Mouse (Mus musculus) ES-E14 (cell line): ENCODE results near the gene Plekhg2. TPM values are rescaled to one million over a fixed set of nuclear protein-coding genes. Genes with fewer than 3 reads are reported as not detected.
"Not testable (repeated sequence)": the region's sequence is repeated elsewhere in the genome, so short reads cannot be mapped to it uniquely, and the experiment has no call there.

Experiments used
- DNase-seq: peaks from one replicate; pipeline ENCODE4 v3.0.0-alpha.2; 2013; ENCODE audit warnings: low read depth, low spot score
- H3K27ac ChIP-seq: 2 replicates; pipeline ENCODE4 v1.5.1; 2012; ENCODE audit warnings: low read depth, mild to moderate bottlenecking, low read length, moderate library complexity, mixed read lengths; ENCODE audit not compliant: poor library complexity, insufficient read depth, severe bottlenecking
- H3K36me3 ChIP-seq: 2 replicates; pipeline ENCODE4 v1.6.1; 2012; ENCODE audit warnings: mild to moderate bottlenecking, low read length, moderate library complexity, mixed read lengths; ENCODE audit not compliant: control insufficient read depth, poor library complexity, insufficient read depth, severe bottlenecking
- H3K4me1 ChIP-seq, 2 experiments: fragments of 150-350 bp in 1 of 2; sonication (generic) in 1 of 2; 2 replicates each; pipeline ENCODE4 v1.6.1; 2012; ENCODE audit warnings: low read length in 2 of 2, mild to moderate bottlenecking in 1 of 2, mixed read lengths in 1 of 2; ENCODE audit not compliant: control insufficient read depth in 2 of 2, insufficient read depth in 2 of 2, poor library complexity in 1 of 2
- H3K4me3 ChIP-seq, 2 experiments: fragments of 150-350 bp in 1 of 2; sonication (generic) in 1 of 2; 2 replicates each; pipeline ENCODE4 v1.5.1; 2012; ENCODE audit warnings: low read length in 2 of 2, low read depth in 1 of 2, mild to moderate bottlenecking in 1 of 2, mixed read lengths in 1 of 2; ENCODE audit not compliant: insufficient read depth in 1 of 2, poor library complexity in 1 of 2, severe bottlenecking in 1 of 2
- H3K9ac ChIP-seq: 2 replicates; pipeline ENCODE4 v1.6.1; 2012; ENCODE audit warnings: low read depth, mild to moderate bottlenecking, low read length, mixed read lengths; ENCODE audit not compliant: poor library complexity, insufficient read depth, severe bottlenecking
- H3K9me3 ChIP-seq: fragments of 150-350 bp; sonication (generic); 2 replicates; pipeline ENCODE4 v1.6.1; 2012; ENCODE audit warnings: low read depth, mild to moderate bottlenecking, low read length; ENCODE audit not compliant: control insufficient read depth, insufficient read depth
- CHD2 ChIP-seq: IDR thresholded peaks from 2 replicates; pipeline ENCODE4 v1.6.1; 2014; ENCODE audit warnings: mild to moderate bottlenecking, low read depth, low read length, inconsistent platforms
- HCFC1 ChIP-seq: IDR thresholded peaks from 2 replicates; pipeline ENCODE4 v1.6.1; 2012; ENCODE audit warnings: low read length, inconsistent platforms, borderline replicate concordance; ENCODE audit not compliant: insufficient read depth
- MAFK ChIP-seq: IDR thresholded peaks from 2 replicates; pipeline ENCODE4 v1.6.1; 2014; ENCODE audit warnings: mild to moderate bottlenecking, low read depth, low read length, inconsistent platforms; ENCODE audit not compliant: insufficient read depth
- ZC3H11A ChIP-seq: IDR thresholded peaks from 2 replicates; pipeline ENCODE4 v1.6.1; 2012; ENCODE audit warnings: low read depth, mild to moderate bottlenecking, inconsistent platforms, low read length, borderline replicate concordance
- ZNF384 ChIP-seq: IDR thresholded peaks from 2 replicates; pipeline ENCODE4 v1.6.1; 2012; ENCODE audit warnings: low read depth, low read length, inconsistent platforms
- in situ Hi-C, 2 experiments: fragments of 600-800 bp; cut with MboI; formaldehyde crosslinking; loops; one replicate each; pipeline ENCODE4 v1.15.1; 2025; ENCODE audit warnings: low sequenced_read_pairs in 2 of 2, inconsistent platforms in 1 of 2; ENCODE audit not compliant: unreplicated experiment in 2 of 2
- total RNA-seq: library from RNA; depleted of rRNA; stranded (reverse); fragments of 300-350 nt; gene quantifications from 2 replicates; pipeline ENCODE4 v1.2.3, GENCODE M21; 2012

The Plekhg2 gene
- total RNA-seq, 1 experiment: 15.0 TPM

GRCm38 (mm10) chr7:28392429-28393271 lies 20.3 kb upstream of the Plekhg2 start, which contains the start of the genes Med29 and Paf1:
TSS of gene Med29 (minus strand) at chr7:28392708.
TSS of gene Paf1 (plus strand) at chr7:28392951.
- Histone ChIP-seq H3K4me3 (peak within 1 kb of the TSS; percentile 93 to 99), H3K9me3 (no peaks in the 10 kb centered on the region), H3K4me1 (no peaks in the 10 kb centered on the region), H3K36me3 (peaks cover 29% of the 10 kb centered on the region), H3K27ac (peak within 1 kb of the TSS; percentile 35; the same call in 1 of the 2 replicates), H3K9ac (peak within 1 kb of the TSS; percentile 89)
- peak; percentile 98 for DNase-seq
- TF ChIP-seq MAFK (no peak), HCFC1 (0 out of 2 replicates have a peak, but pooled peaks have one; percentile 19), CHD2 (peak; percentile 73)
- in situ Hi-C loops: no loop called here

GRCm38 (mm10) chr7:28390331-28390730 lies 17.9 kb upstream of the Plekhg2 start:
- Histone ChIP-seq H3K36me3 (peaks cover 18% of the 10 kb centered on the region), H3K27ac (no peak overlapping the region), H3K4me1 (peaks cover 0 to 6% of the 10 kb centered on the region in 2 experiments; a peak in 2 of 4 replicates), H3K9ac (no peak overlapping the region), H3K4me3 (no peak overlapping the region), H3K9me3 (no peaks in the 10 kb centered on the region)
- in situ Hi-C loops: no loop called here
- TF ChIP-seq ZNF384 (no peak), MAFK (no peak), CHD2 (no peak), ZC3H11A (no peak), HCFC1 (no peak)
- DNase-seq: no peak

- DNase-seq, H3K9me3 ChIP-seq, in situ Hi-C loops, H3K9ac ChIP-seq, H3K4me3 ChIP-seq, H3K27ac ChIP-seq: not testable (repeated sequence)
- Histone ChIP-seq H3K36me3 (peaks cover 17% of the 10 kb centered on the region), H3K4me1 (peaks cover 5 to 14% of the 10 kb centered on the region in 2 experiments; a peak in 3 of 4 replicates)
Measured at GRCm38 (mm10) chr7:28387384-28387783, 15.0 kb upstream of the Plekhg2 start.

GRCm38 (mm10) chr7:28386877-28387276 lies 14.5 kb upstream of the Plekhg2 start:
- DNase-seq, H3K9me3 ChIP-seq, in situ Hi-C loops, H3K27ac ChIP-seq, H3K9ac ChIP-seq, H3K4me3 ChIP-seq: not testable (repeated sequence)
- peaks cover 17% of the 10 kb centered on the region for H3K36me3 ChIP-seq
- H3K4me1 ChIP-seq: peaks cover 5 to 17% of the 10 kb centered on the region in 2 experiments; a peak in 3 of 4 replicates

- Histone ChIP-seq H3K4me3 (no peak overlapping the region), H3K4me1 (peaks cover 8 to 19% of the 10 kb centered on the region in 2 experiments; a peak in 3 of 4 replicates), H3K27ac (no peak overlapping the region), H3K36me3 (peaks cover 17% of the 10 kb centered on the region), H3K9ac (peak overlapping the region; percentile 4; the same call in 1 of the 2 replicates), H3K9me3 (no peaks in the 10 kb centered on the region)
- in situ Hi-C loops: no loop called here
- DNase-seq: peak; percentile 86
- no peak; the same call in 1 of the 2 replicates for TF ChIP-seq HCFC1
- TF ChIP-seq ZC3H11A: peak; percentile 77
- no peak for TF ChIP-seq MAFK
- TF ChIP-seq ZNF384: no peak
- no peak for TF ChIP-seq CHD2
Measured at GRCm38 (mm10) chr7:28386462-28386861, 14.1 kb upstream of the Plekhg2 start.
